Mouse (Mus musculus) lung, postnatal 0 days (tissue): Measurements from ENCODE around the gene Rbm42. TPM values are rescaled to one million over a fixed set of nuclear protein-coding genes. Genes with fewer than 3 reads are reported as not detected.

ENCODE experiments used
- ATAC-seq: fragments of 200-750 bp; cut with Nextera tagmentation; 2 replicates; pipeline ENCODE4 v1.8.0; 2017; ENCODE audit warnings: moderate library complexity
- DNase-seq: peaks from one replicate; pipeline ENCODE4 v3.0.0-alpha.2; 2016; ENCODE audit warnings: low spot score
- H3K27ac ChIP-seq: fragments of 300-500 bp; sonication (generic); 2 replicates; pipeline ENCODE4 v1.5.1; 2014; ENCODE audit warnings: antibody characterized with exemption, mild to moderate bottlenecking, low read length, mixed read lengths
- H3K27me3 ChIP-seq: fragments of 300-500 bp; sonication (generic); replicated peaks from 2 replicates; pipeline ENCODE4 v1.6.1; 2014; ENCODE audit warnings: low read length, mixed read lengths; ENCODE audit not compliant: insufficient read depth
- H3K36me3 ChIP-seq: fragments of 300-500 bp; sonication (generic); 2 replicates; pipeline ENCODE4 v1.6.1; 2014; ENCODE audit warnings: low read length, mixed read lengths; ENCODE audit not compliant: insufficient read depth
- H3K4me1 ChIP-seq: fragments of 300-500 bp; sonication (generic); 2 replicates; pipeline ENCODE4 v1.6.1; 2014; ENCODE audit warnings: antibody characterized with exemption, low read depth, low read length, mixed read lengths; ENCODE audit not compliant: insufficient read depth
- H3K4me2 ChIP-seq: fragments of 300-500 bp; sonication (generic); replicated peaks from 2 replicates; pipeline ENCODE4 v1.6.1; 2014; ENCODE audit warnings: low read depth, mild to moderate bottlenecking, low read length, moderate library complexity, mixed read lengths
- H3K4me3 ChIP-seq: fragments of 300-500 bp; sonication (generic); 2 replicates; pipeline ENCODE4 v1.5.1; 2014; ENCODE audit warnings: low read depth, low read length
- H3K9ac ChIP-seq: fragments of 300-500 bp; sonication (generic); replicated peaks from 2 replicates; pipeline ENCODE4 v1.6.1; 2014; ENCODE audit warnings: low read depth, mild to moderate bottlenecking
- H3K9me3 ChIP-seq: fragments of 300-500 bp; sonication (generic); 2 replicates; pipeline ENCODE4 v1.6.1; 2016; ENCODE audit warnings: low read length, mixed read lengths
- CTCF ChIP-seq: IDR thresholded peaks from 2 replicates; pipeline ENCODE4 v1.5.1; 2016; ENCODE audit warnings: antibody characterized with exemption, mild to moderate bottlenecking
- EP300 ChIP-seq: IDR thresholded peaks from 2 replicates; pipeline ENCODE4 v1.6.1; 2016; ENCODE audit warnings: antibody characterized with exemption, mild to moderate bottlenecking, control low read depth
- WGBS: fragments of 180-500 bp; shearing (Covaris S2); extraction: QIAGEN DNeasy Blood & Tissue Kit; methylation state at CpG from one replicate; pipeline ENCODE4 v1.1.7; 2014; 5-methylcytosine and 5-hydroxymethylcytosine counted together
- polyA plus RNA-seq: library from polyadenylated mRNA; unstranded; fragments of >200 nt; fragmentation: Nextera tagmentation; extraction: Ambion mirVana; gene quantifications from 2 replicates; pipeline ENCODE4 v1.2.1, GENCODE M21; 2015

Rbm42 gene
- polyA plus RNA-seq, 1 experiment from 2014 or later = 107 TPM

DNA sequence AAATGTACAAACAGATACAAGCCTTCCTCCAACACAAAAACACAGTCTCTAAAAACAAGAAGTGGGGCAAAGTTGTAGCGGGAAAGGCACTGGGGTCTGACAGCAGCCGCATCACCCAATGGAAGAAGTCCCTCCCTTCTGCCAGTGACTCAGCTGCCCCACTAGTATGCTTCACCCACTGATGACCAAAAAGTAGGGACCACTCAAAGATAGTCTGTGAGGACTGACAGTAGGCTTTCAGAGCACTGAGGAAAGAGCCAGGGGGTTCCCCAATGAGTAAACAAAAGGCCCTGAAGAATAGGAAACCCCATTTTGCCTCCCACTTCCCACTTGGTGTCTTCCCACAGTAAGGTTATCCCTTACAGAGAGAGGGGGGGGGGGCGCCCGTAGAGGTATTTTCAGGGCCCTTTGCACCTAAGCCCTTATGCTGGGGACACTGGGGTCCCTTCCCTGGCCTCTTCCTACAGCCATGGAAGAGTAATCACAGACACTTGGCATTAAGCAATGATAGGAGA lies 55.5 kb downstream of the Rbm42 start:
- H3K9me3 ChIP-seq = no peaks in the 10 kb centered on the region
- H3K9ac ChIP-seq = no peak overlapping the region
- no peak overlapping the region for H3K4me2 ChIP-seq
- 57% methylated on average over 4 of the region's 4 CpGs for WGBS
- no peaks in the 10 kb centered on the region for H3K27me3 ChIP-seq
- no peak overlapping the region for H3K4me3 ChIP-seq
- H3K36me3 ChIP-seq = no peaks in the 10 kb centered on the region
- DNase-seq (no peak), ATAC-seq (no peak)
- 0 out of 2 replicates have a peak overlapping the region, but pooled peaks have one; percentile 2 for H3K27ac ChIP-seq
- H3K4me1 ChIP-seq = peaks cover 2% of the 10 kb centered on the region; the same call in 1 of the 2 replicates
- TF ChIP-seq CTCF (no peak), EP300 (no peak)

DNA sequence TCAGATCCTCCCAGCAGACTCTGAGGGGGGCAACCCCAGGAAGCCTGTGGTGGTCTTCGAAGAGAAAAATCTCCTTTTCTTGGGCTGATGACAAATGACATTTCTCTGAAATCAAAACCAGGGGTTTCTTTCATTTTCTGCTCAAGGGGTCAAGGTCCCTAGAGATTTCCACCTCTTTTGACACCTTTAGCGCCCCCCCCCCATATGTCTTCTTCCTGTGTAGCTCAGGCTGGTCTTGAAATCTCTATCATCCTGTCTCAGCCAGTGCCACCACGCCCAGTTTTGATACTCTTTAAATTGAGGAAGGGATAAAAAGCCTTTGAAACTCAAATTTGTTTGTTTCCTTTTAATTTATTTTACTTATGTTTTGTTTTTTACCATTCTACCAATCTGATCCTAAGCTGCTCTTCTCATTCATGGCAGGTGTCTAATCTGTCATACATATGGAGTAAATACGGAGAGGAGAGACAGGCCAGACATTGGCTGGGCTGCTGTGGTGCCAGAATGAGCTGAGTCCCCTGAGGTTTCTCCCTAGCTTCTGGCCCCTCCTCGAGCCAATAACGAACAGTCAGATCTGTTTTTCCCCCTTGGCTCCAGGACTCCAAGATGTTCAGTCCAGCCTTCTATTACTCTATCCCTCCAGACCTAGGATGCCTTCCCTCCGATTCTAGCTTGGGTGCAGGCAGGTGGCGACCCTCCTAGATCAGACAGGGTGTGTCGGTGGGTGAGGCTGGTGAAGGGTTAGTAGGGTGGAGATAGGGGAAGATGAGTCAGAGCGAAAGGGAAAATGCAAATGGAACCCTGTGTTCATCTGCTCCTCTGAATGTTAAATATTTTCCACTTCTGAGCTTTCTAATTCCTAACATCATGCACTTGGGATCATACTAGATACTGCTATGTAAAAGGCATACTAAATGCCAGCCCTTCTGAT lies 56.3 kb downstream of the Rbm42 start:
- peak overlapping the region; percentile 47; the same call in 1 of the 2 replicates for H3K27ac ChIP-seq
- no peak for ATAC-seq
- H3K36me3 ChIP-seq = no peaks in the 10 kb centered on the region
- no peak overlapping the region for H3K9ac ChIP-seq
- H3K9me3 ChIP-seq = no peaks in the 10 kb centered on the region
- 77% methylated on average over 10 of the region's 10 CpGs for WGBS
- peaks cover 2% of the 10 kb centered on the region; the same call in 1 of the 2 replicates for H3K4me1 ChIP-seq
- TF ChIP-seq CTCF (no peak), EP300 (no peak)
- H3K4me3 ChIP-seq = no peak overlapping the region
- no peak for DNase-seq
- H3K4me2 ChIP-seq = no peak overlapping the region
- no peaks in the 10 kb centered on the region for H3K27me3 ChIP-seq

DNA sequence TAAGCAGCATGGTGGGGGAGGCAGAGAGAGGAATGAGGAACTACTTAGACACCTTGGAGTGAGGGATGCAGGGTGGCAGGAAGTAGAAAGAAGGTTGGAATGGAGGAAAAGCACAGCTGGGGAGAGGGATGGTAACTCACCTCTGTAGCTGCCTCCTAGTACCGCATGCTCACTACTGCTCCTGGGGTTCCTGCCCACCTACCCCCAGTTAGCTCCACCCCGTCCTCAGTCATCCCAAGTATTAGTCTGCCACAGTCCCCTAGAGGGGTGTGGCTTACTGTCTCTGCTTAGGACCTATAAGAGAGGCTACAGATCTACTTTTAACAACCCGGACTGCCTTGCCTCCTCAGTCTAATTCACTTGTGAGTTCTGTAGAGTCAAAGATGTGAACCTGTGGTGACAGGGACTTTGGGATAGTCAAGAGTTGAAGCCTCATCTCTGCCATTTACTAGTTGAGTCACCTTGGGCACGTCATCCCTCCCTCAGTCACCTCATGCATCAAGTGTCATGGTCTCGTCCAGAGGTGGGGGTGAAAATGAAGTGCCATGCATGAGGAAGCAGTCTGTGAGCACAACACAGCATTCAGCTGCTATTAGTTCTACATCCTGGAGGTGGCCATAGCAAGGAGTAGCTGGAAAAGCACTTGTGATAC lies 57.2 kb downstream of the Rbm42 start:
- no peaks in the 10 kb centered on the region for H3K9me3 ChIP-seq
- H3K36me3 ChIP-seq = no peaks in the 10 kb centered on the region
- DNase-seq (peak; percentile 47), ATAC-seq (no peak)
- H3K27me3 ChIP-seq = no peaks in the 10 kb centered on the region
- peak overlapping the region; percentile 47 for H3K27ac ChIP-seq
- no peak overlapping the region for H3K4me2 ChIP-seq
- 0 out of 2 replicates have a peak, but pooled peaks cover 2% of the 10 kb centered on the region for H3K4me1 ChIP-seq
- H3K4me3 ChIP-seq = no peak overlapping the region
- TF ChIP-seq EP300 = no peak
- TF ChIP-seq CTCF = peak; percentile 37
- WGBS = 23% methylated on average over 5 of the region's 5 CpGs
- no peak overlapping the region for H3K9ac ChIP-seq

DNA sequence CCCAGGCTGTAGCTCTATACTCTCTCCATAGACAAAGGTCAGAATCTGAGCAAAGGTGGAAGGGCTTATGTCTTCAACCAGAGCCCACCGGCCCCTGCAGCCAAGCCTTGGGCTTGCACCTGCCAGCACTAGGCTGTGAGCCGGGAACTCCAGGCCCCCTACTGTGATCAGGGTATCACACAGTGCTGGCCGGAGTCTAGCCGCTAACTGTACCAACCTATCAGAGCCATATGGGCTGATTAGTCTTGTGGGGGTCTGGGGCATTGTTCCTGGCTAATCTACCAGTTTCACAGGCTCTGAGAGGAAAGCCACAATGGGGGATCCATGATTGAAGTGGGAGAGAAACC lies 58.5 kb downstream of the Rbm42 start:
- Histone ChIP-seq H3K4me1 (peaks cover 4% of the 10 kb centered on the region), H3K27me3 (no peaks in the 10 kb centered on the region), H3K27ac (no peak overlapping the region), H3K9me3 (no peaks in the 10 kb centered on the region), H3K4me2 (no peak overlapping the region), H3K9ac (no peak overlapping the region), H3K4me3 (no peak overlapping the region), H3K36me3 (no peaks in the 10 kb centered on the region)
- WGBS = 62% methylated on average over 4 of the region's 4 CpGs
- no peak for ATAC-seq
- TF ChIP-seq CTCF = no peak
- no peak for TF ChIP-seq EP300
- DNase-seq = no peak

Other genes with a start within 250 kb of the Rbm42 start
- gene Tyrobp, start 236.6 kb downstream of the Rbm42 start, polyA plus RNA-seq = 209 and 244 TPM in 2 replicates
- 7.2 and 9.4 TPM in 2 replicates for gene Hcst, start 230.5 kb downstream of the Rbm42 start, polyA plus RNA-seq
- gene Nfkbid, start 228.6 kb downstream of the Rbm42 start, polyA plus RNA-seq = 1.9 and 2.5 TPM in 2 replicates
- 6.8 and 8.1 TPM in 2 replicates for gene Aplp1, start 204.8 kb downstream of the Rbm42 start, polyA plus RNA-seq
- not detected in 2 replicates for gene Kirrel2, start 192.6 kb downstream of the Rbm42 start, polyA plus RNA-seq
- gene Nphs1, start 192.0 kb downstream of the Rbm42 start, polyA plus RNA-seq = 0.12 TPM in 2 replicates
- gene Prodh2, start 156.7 kb downstream of the Rbm42 start, polyA plus RNA-seq = not detected in 2 replicates
- gene Arhgap33, start 115.3 kb downstream of the Rbm42 start, polyA plus RNA-seq = 2.1 TPM in 2 replicates
- gene Hspb6, start 98.1 kb downstream of the Rbm42 start, polyA plus RNA-seq = 22.8 and 27.0 TPM in 2 replicates
- 4.0 and 4.4 TPM in 2 replicates for gene Proser3, start 98.0 kb downstream of the Rbm42 start, polyA plus RNA-seq
- 32.8 and 38.6 TPM in 2 replicates for gene Lin37, start 90.5 kb downstream of the Rbm42 start, polyA plus RNA-seq
- 75.0 and 86.0 TPM in 2 replicates for gene U2af1l4, start 87.0 kb downstream of the Rbm42 start, polyA plus RNA-seq
- gene Gm49396, start 87.0 kb downstream of the Rbm42 start, polyA plus RNA-seq = 4.5 and 6.1 TPM in 2 replicates
- 173 and 184 TPM in 2 replicates for gene Psenen, start 86.7 kb downstream of the Rbm42 start, polyA plus RNA-seq
- gene Igflr1, start 84.9 kb downstream of the Rbm42 start, polyA plus RNA-seq = 1.2 and 3.2 TPM in 2 replicates
- gene Kmt2b, start 61.6 kb downstream of the Rbm42 start, polyA plus RNA-seq = 6.8 and 6.9 TPM in 2 replicates
- gene Zbtb32, start 51.4 kb downstream of the Rbm42 start, polyA plus RNA-seq = 3.0 and 3.9 TPM in 2 replicates
- gene Upk1a, start 37.5 kb downstream of the Rbm42 start, polyA plus RNA-seq = 11.2 and 11.8 TPM in 2 replicates
- 717 and 766 TPM in 2 replicates for gene Cox6b1, start 24.2 kb downstream of the Rbm42 start, polyA plus RNA-seq
- gene Etv2, start 14.5 kb downstream of the Rbm42 start, polyA plus RNA-seq = not detected in 2 replicates
- gene Haus5, start 14.7 kb upstream of the Rbm42 start, polyA plus RNA-seq = 10.0 and 10.3 TPM in 2 replicates
- gene Pmis2, start 21.3 kb upstream of the Rbm42 start, polyA plus RNA-seq = not detected in 2 replicates
- gene 2200002J24Rik, start 48.6 kb upstream of the Rbm42 start, polyA plus RNA-seq = 0.69 and 1.2 TPM in 2 replicates
- gene Atp4a, start 61.9 kb upstream of the Rbm42 start, polyA plus RNA-seq = 0.14 TPM in 1 of 2 replicates, not detected in the other
- 179 and 193 TPM in 2 replicates for gene Tmem147, start 79.2 kb upstream of the Rbm42 start, polyA plus RNA-seq
- 0.18 and 0.21 TPM in 2 replicates for gene Gapdhs, start 93.4 kb upstream of the Rbm42 start, polyA plus RNA-seq
- gene Sbsn, start 101.2 kb upstream of the Rbm42 start, polyA plus RNA-seq = 6.7 and 7.3 TPM in 2 replicates
- 65.2 and 74.3 TPM in 2 replicates for gene Dmkn, start 113.4 kb upstream of the Rbm42 start, polyA plus RNA-seq
- 2.1 and 4.4 TPM in 2 replicates for gene Krtdap, start 137.6 kb upstream of the Rbm42 start, polyA plus RNA-seq
- gene Ffar2, start 173.5 kb upstream of the Rbm42 start, polyA plus RNA-seq = 1.1 and 1.4 TPM in 2 replicates
- not detected in 2 replicates for gene Ffar3, start 205.9 kb upstream of the Rbm42 start, polyA plus RNA-seq
- gene Ffar1, start 211.2 kb upstream of the Rbm42 start, polyA plus RNA-seq = not detected in 2 replicates
- gene Cd22, start 230.0 kb upstream of the Rbm42 start, polyA plus RNA-seq = 0.35 and 0.79 TPM in 2 replicates